Mouse (Mus musculus) spleen, adult 2 months (tissue): ENCODE measurements around the gene Gm26938. TPM values are rescaled to one million over a fixed set of nuclear protein-coding genes. Genes with fewer than 3 reads are reported as not detected.

Experiments
- DNase-seq, 2 experiments: peaks; one replicate each; pipeline versions ENCODE4 v3.0.0 to v3.0.0-alpha.2; 2012 to 2021; ENCODE audit warnings: low spot score in 2 of 2, low read depth in 1 of 2
- H3K27ac ChIP-seq: fragments of 200-500 bp; 2 replicates; pipeline ENCODE4 v1.5.1; 2012; ENCODE audit warnings: low read length, inconsistent platforms; ENCODE audit not compliant: insufficient read depth
- H3K27me3 ChIP-seq: fragments of 200-500 bp; 2 replicates; pipeline ENCODE4 v1.6.1; 2012; ENCODE audit warnings: mild to moderate bottlenecking, moderate library complexity, low read length, inconsistent platforms; ENCODE audit not compliant: control insufficient read depth, insufficient read depth
- H3K36me3 ChIP-seq: fragments of 200-500 bp; 2 replicates; pipeline ENCODE4 v1.6.1; 2012; ENCODE audit warnings: mild to moderate bottlenecking, low read length, inconsistent platforms; ENCODE audit not compliant: control insufficient read depth, insufficient read depth
- H3K4me1 ChIP-seq: fragments of 200-500 bp; 2 replicates; pipeline ENCODE4 v1.6.1; 2011; ENCODE audit warnings: inconsistent platforms; ENCODE audit not compliant: control insufficient read depth, insufficient read depth, insufficient read length
- H3K4me3 ChIP-seq: fragments of 200-500 bp; 2 replicates; pipeline ENCODE4 v1.5.1; 2011; ENCODE audit warnings: mild to moderate bottlenecking, inconsistent platforms; ENCODE audit not compliant: insufficient read depth, insufficient read length; ENCODE audit errors: extremely low read depth
- CTCF ChIP-seq: fragments of 200-500 bp; IDR thresholded peaks from 2 replicates; pipeline ENCODE4 v1.5.1; 2011; ENCODE audit warnings: mild to moderate bottlenecking, inconsistent platforms; ENCODE audit not compliant: insufficient read depth, insufficient read length, insufficient replicate concordance; ENCODE audit errors: extremely low read depth
- POLR2A ChIP-seq: fragments of 200-500 bp; IDR thresholded peaks from 2 replicates; pipeline ENCODE4 v1.6.1; 2011; ENCODE audit warnings: low read depth, low read length, inconsistent platforms
- WGBS: fragments of 180-500 bp; shearing (Covaris S2); methylation state at CpG from one replicate; pipeline ENCODE4 v1.1.7; 2018; 5-methylcytosine and 5-hydroxymethylcytosine counted together
- polyA plus RNA-seq: library from polyadenylated mRNA; depleted of rRNA; stranded (reverse); fragments of >200 nt; gene quantifications from 2 replicates; pipeline ENCODE4 v1.2.3, GENCODE M21; 2012

Gene Gm26938
- polyA plus RNA-seq, 1 experiment = not detected

DNA sequence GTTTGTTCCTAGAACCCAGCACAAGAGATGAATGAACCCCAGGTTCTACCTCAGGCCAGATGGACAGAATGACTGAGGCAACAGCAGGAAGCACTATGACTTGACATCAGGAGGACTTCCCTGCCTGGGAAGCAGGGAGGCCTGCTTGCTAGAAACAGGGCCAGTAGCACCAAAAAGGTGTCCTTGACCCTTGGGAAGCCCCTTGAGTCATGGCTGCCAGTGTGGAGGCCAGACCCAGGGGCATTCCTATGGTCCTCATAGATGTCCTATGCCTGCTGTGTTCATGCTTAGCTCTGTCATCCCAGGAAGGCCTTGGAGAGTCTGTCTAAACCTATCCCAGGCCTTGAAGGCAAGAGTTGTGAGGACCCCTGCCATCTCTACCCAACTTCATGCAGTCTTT is 9.8 kb downstream of the Gm26938 start:
- Histone ChIP-seq H3K4me3 (no peak overlapping the region), H3K4me1 (no peaks in the 10 kb centered on the region), H3K36me3 (no peaks in the 10 kb centered on the region), H3K27me3 (no peaks in the 10 kb centered on the region), H3K27ac (no peak overlapping the region)
- TF ChIP-seq CTCF (no peak), POLR2A (no peak)
- no peak for DNase-seq

DNA sequence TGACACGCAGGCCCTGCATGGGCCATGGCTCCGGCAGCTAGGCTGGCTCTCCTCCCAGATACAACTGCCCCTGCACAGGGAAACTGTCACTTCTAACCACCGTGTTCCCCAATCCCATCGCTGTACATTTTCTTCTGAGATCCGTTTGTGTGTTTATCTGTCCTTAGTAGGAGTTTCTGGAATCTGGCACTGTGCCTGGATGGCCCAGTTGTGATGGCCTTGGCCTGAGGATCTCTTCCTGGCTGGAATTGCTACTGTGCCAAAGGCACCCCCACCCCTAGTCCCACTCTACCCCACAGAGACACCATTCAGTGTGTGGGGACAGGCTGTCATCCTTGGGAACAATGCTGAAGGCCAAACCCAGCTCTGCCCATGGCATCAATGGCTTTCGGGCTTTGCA is 10.2 kb downstream of the Gm26938 start:
- Histone ChIP-seq H3K27ac (no peak overlapping the region), H3K27me3 (no peaks in the 10 kb centered on the region), H3K4me3 (no peak overlapping the region), H3K36me3 (no peaks in the 10 kb centered on the region), H3K4me1 (no peaks in the 10 kb centered on the region)
- no peak for TF ChIP-seq CTCF
- TF ChIP-seq POLR2A = no peak
- no peak for DNase-seq
- WGBS = 78% methylated on average over 6 of the region's 6 CpGs

DNA sequence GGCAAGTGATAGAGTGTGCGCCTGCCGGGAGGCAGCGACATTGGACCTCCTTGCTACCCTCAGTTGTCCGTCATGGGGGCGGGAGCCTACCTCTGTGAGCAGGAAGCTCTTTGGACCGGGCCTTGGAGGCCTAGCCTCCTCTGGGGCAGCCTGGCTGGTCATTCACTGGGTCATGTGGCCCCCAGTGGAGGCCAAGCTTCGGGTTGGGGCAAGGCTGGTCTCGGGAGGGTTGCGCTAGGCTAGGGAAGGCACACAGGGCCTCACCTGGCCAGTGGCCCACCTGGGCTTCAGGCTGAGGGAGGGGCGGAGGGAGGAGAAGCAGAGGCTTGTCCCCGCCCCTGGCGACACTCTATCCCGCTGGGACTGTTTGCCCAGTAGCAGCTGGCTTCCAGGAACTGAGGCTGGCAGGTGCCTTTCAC is 12.2 kb downstream of the Gm26938 start:
- Histone ChIP-seq H3K4me1 (no peaks in the 10 kb centered on the region), H3K4me3 (no peak overlapping the region), H3K36me3 (no peaks in the 10 kb centered on the region), H3K27ac (no peak overlapping the region), H3K27me3 (no peaks in the 10 kb centered on the region)
- no peak for DNase-seq
- 52% methylated on average over 13 of the region's 13 CpGs for WGBS
- no peak for TF ChIP-seq CTCF
- TF ChIP-seq POLR2A = no peak

DNA sequence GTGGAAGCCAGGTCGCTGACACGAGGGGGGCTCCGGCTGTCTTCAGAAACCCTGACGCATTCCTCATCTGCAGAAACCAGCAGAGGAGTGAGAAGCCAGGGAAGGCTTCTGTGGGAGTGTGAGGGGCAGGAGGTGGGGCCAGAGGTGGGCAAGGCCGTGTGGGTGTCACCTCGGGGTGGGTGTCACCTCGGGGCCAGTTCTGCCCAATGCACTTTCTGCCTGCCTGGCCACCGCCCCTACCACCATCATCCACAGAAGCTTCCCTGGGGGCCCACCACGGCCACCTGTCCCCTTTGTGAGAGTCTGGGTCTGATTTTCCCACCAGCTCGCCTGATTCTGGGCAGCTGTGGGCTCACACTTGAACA is 13.1 kb downstream of the Gm26938 start:
- Histone ChIP-seq H3K36me3 (no peaks in the 10 kb centered on the region), H3K4me3 (no peak overlapping the region), H3K27me3 (no peaks in the 10 kb centered on the region), H3K27ac (no peak overlapping the region), H3K4me1 (no peaks in the 10 kb centered on the region)
- TF ChIP-seq CTCF = no peak
- no peak for TF ChIP-seq POLR2A
- 60% methylated on average over 10 of the region's 10 CpGs for WGBS
- DNase-seq = no peak

DNA sequence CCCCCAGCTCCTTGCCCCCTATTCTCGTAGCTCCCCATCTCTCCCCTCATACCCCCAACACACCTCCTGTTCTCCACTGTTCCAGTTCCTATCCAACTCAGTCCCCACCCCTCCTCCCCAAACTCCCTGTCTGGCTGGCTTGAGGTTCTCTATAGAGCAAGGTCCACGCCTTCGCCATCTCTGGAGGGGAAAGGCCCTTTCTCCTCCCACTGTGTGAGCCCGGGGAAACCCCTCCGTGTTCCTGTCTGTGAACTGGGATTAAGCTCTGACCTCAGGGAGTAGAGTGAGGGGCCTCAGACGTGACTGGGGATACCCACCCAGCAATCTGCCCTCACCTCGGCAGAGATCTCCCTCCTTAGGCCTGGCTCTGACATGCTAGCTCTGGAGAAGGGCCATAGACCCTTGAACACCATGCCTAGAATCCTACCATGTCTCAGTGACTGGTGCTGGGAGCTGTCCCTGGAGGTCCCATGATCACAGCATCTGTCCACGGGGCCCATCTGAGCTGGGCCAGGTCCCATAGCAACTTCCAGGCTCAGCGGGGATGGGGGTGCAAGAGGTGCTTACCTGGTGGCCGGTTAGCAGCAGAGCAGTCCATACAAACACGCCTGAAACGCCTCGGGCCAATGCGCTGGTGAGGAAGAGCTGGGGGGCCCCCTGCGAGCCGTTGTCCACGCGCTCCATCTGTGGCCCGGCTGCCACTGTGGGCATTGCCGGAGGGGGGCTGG is 13.6 kb downstream of the Gm26938 start:
- H3K36me3 ChIP-seq = no peaks in the 10 kb centered on the region
- no peak for DNase-seq
- H3K27me3 ChIP-seq = no peaks in the 10 kb centered on the region
- no peak overlapping the region for H3K4me3 ChIP-seq
- no peaks in the 10 kb centered on the region for H3K4me1 ChIP-seq
- TF ChIP-seq POLR2A = no peak
- no peak for TF ChIP-seq CTCF
- no peak overlapping the region for H3K27ac ChIP-seq
- 76% methylated on average over 20 of the region's 20 CpGs for WGBS

DNA sequence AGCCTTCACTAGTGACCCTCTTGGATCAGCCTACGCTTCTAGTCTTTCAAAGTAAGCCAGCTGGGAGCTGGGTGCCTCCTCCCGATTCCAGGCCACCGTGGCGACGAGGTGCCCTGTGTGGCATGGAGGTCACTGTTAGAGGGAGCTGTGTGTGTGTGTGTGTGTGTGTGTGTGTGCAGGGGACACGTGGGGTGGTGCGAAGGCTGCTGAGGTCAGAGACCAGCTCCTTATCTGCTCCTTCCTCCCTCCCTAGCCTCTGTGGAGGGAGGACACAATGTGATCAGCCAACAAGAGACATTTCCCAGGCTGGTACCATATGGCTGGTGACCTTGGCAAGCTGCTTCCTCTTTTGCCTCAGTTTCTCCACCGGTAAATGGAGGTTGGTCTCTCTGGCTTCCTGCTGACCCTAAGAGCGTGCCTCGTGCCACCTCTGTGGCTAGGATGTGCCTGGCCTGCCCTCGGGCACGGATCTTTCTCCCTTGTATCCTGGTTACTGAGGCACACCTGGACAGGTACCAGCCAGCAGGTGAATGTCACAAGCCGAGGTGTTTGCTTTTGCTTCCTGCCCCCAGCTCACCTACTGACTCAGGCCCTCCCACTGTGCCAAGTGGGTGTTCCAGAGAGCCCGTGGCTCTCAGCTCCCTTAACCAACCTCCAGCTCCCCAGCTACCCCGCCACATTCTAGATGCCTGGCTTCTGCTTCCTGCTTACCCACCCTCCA is 14.4 kb downstream of the Gm26938 start:
- Histone ChIP-seq H3K4me1 (no peaks in the 10 kb centered on the region), H3K27ac (no peak overlapping the region), H3K27me3 (no peaks in the 10 kb centered on the region), H3K4me3 (no peak overlapping the region), H3K36me3 (no peaks in the 10 kb centered on the region)
- TF ChIP-seq CTCF = no peak
- TF ChIP-seq POLR2A = no peak
- 70% methylated on average over 15 of the region's 15 CpGs for WGBS
- no peak for DNase-seq

DNA sequence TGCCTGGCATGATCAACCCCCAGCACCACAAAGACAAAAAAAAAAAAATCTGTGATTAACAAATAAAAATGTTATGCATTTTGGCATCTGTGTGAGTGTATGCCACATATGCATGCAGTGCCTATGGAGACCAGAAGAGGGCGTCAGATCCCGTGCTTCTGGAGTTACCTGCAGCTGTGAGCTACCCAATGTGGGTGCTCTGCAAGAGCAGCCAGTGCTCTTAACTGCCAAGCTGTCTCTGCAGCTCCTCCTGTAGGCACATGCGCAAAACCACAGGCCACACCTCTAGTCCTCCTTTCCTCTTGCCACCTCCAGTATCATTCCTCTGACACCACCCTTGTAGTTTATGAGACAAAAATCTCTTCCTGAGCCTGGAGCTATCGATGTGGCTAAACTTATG is 16.8 kb downstream of the Gm26938 start:
- DNase-seq = no peak
- TF ChIP-seq POLR2A (no peak), CTCF (no peak)
- Histone ChIP-seq H3K4me3 (no peak overlapping the region), H3K27ac (no peak overlapping the region), H3K4me1 (no peaks in the 10 kb centered on the region), H3K27me3 (no peaks in the 10 kb centered on the region), H3K36me3 (no peaks in the 10 kb centered on the region)
- WGBS = 58% methylated on average over 4 of the region's 4 CpGs

DNA sequence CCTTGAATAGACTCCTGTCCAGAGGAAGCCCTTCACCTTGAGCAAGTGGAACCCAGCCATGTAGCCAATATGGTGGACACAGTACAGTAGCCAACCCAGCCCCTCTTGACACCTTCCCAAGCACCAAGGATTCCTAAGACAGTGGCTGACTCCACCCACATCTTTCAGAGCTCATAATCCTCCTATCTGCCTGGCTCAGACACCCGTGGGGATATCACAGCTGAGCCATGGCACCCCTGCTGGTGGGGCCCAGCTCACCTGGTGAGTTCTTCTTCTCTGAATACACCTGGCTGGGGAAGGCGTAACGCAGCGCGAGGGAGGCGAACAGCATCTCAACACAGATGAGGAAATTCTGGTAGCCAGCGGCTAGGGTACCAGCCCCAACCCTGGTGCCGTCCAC is 20.3 kb downstream of the Gm26938 start:
- H3K27me3 ChIP-seq = no peaks in the 10 kb centered on the region
- H3K4me3 ChIP-seq = no peak overlapping the region
- TF ChIP-seq CTCF (no peak), POLR2A (no peak)
- peaks cover 8% of the 10 kb centered on the region for H3K36me3 ChIP-seq
- no peaks in the 10 kb centered on the region for H3K4me1 ChIP-seq
- WGBS = 93% methylated on average over 8 of the region's 8 CpGs
- DNase-seq = no peak
- H3K27ac ChIP-seq = peak overlapping the region; percentile 67; the same call in 1 of the 2 replicates
